Mouse (Mus musculus) gastrocnemius, postnatal 25 days (tissue): ENCODE measurements around the gene Tesmin. TPM values are rescaled to one million over a fixed set of nuclear protein-coding genes. Genes with fewer than 3 reads are reported as not detected.

Experiments used
- DNase-seq: peaks from one replicate; pipeline ENCODE4 v3.0.0; 2022
- long read RNA-seq, 2 experiments: library from polyadenylated mRNA; stranded (forward); transcript quantifications; one replicate each; pipeline ENCODE4 v2.0.0; 2021
- total RNA-seq, 2 experiments: library from RNA; stranded (reverse); gene quantifications; 1 replicate in 1 of 2; 2 replicates in 1 of 2; pipeline ENCODE4 v1.2.3; 2021

Tesmin gene
- total RNA-seq: under 1 TPM; 0.43 to 0.80 TPM
- long read RNA-seq, experiment 1: 0 reads
- long read RNA-seq, experiment 2, partial matches to known transcripts: 1 of 1 reads
- long read RNA-seq, experiment 2, other reads (novel, unspliced or antisense): 0 of 1 reads

DNA sequence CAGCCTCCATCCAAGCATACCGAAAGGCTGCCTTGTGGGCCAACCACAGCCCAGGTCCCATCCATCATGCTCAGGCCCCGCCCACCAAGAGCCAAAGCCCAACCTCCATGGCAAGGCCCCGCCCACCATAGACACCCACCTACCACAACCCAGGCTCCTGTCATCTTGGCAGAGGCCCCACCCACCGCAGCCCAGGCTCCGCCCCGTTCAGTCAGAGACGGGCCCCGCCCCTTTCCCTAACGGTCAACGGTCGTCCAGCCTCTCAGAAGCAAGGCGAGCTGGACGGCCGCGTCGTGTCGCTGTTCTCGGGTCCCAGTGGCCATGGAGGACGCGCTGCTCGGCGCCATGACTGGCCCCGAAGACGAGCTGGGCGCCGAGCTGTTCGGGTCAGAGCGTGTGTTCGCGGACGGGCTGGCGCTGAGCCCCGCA is at the start of gene Tesmin:
TSS of gene Tesmin (plus strand) at position 229 of the 429 bp plus-strand sequence.
- peak; percentile 80 for DNase-seq

DNA sequence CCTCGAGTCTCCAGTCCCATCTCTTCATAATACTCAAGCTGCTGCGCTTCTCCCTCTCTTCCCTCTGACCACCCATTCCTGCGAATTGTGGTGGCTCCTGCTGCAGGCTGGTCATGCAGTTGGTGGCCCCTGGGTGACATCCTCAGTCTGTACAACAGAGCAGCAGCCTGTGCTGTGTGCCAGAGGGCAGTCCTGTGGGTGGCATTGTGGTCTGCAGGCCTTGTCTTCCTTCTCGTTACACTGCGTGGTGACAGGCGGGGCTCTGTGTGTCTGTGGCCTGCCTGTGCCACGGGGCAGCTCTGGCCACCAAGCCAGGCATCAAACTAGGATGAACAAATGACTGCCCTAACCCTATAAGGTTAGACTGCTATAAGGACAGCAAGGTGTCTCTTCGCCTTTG is 49.5 kb upstream of the Tesmin start:
- no peak for DNase-seq

DNA sequence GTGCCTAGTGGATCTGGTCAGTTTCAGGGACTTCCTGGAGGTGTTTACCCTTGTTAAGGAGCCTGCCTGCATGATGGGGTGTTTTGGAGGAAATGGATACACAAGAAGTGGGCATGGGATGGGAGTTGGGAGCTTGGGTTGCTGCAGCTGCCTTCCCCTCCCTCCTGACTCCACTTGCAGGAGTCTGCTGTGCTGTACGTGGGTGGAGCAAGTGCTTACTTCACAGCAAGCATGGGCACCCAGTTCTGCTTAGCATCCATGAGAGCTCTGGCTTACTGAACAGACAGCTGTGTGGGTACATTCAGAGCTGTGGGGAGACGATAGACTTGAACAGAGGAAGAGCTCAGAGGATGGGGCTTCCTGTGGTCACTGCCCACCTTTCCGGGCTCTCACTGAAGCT is 47.6 kb upstream of the Tesmin start:
- no peak for DNase-seq

- DNase-seq: no peak
Observed at GRCm38 (mm10) chr19:3343929-3344328, 44.7 kb upstream of the Tesmin start.

DNA sequence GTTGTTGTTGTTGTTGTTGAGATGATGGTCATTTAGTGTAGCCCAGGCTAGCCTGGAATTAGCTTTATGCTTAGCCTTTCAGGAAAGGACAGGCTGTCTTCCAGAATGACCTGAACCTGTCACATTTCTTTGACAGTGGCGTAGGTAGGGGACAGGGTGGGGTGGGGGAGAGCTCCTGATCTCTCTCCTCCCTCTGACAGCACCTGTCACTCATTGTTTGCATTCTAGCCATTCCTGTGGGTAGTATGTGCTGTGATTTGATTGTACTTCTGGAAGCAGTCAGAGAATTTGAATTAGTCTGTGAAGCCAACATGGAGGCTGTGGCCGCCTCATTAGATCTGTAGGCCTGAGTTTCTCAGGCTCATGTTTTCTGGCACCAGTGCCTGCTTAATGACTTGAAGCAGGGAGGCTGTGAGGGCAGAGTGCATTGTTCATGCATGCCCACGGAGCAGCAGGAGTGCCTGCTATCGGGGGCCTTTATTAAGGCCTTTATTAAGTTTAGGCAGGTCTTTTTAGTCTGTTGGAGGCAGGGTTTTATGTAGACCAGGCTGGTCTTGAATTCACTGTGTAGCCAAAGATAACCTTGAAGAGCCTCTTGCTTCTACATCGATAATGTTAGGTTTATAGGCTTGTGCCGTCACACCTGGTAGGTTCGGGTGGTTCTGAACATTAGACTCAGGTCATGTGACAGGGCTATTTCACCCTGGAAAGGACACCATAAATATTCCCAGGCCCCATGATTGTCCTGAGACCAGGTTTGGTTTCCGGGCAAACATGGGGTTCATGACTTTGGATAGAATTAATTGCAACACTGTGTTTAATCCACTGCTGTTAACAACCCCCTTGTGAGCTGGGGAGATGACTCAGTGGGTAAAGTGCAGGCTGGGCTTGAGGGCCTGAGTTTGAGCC is 43.8 kb upstream of the Tesmin start:
- DNase-seq: no peak

DNA sequence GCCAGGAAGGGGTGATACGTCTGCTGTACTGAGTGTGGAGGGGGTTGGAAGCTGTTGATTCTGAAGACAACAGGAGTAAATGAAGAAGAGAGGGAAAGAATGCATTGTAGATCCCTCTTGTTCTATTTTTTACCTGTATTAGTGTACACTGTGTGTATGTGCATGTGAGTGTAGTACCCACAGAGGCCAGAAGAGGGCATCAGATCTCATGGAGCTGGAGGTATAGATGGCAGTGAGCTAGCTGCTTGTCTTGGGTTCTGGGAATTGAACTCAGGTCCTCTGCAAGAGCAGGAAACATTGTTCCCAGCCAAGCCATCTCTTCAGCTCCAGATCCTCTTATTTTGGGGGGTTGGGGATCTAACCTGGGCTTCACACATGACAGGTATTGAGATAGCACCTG is 40.9 kb upstream of the Tesmin start:
- DNase-seq: no peak

DNA sequence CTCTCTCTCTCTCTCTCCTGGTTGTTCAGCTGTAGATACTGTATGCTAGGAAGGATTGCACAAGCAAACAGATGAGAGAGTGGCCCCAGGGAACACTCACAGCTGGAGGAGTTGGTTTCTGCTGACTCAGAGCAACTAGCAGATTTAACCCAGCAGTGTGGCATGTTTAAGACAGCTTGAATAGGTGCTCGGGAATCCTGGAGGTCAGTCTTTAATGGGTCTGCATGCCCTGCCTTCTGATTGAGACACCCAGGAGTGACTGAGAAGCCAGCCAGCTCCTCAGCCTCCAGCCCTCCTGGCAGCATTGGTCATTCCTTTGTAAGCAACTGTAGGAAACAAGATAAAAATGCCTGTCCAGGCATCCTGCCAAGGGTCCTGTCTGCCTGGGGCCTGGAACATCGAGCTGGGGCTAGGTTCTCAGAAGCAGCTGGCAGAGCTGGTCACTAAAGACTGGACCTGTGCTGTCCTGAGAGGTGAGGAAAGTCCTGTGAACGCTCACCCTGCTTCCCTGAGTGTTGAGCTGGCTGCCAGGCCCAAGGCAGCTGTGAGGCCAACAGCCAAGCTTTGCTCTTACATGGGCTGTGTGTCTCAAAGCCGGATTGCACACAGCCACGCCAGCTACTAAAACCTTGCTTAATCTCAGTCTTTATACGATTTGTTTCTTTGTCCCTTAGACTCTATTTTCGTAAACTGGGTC is 35.1 kb upstream of the Tesmin start:
- DNase-seq: peak; percentile 66

DNA sequence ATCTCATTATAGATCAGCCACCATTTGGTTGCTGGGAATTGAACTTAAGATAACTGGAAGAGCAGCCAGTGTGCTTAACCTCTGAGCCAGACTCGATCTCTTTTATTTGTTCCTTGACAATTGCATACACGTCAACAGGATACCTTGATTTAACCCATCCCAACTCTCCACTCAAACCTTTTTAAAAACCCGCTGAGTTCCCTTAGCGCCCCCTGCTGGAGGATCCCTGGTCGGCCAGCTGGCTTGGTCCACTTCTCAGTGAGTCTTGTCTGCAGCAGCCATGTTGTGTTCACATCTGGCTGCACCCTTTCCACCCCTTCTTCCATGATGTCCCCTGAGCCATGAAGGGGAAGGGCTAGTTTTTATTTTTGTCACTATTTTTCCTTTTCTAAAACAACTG is 33.6 kb upstream of the Tesmin start:
- no peak for DNase-seq

GRCm38 (mm10) chr19:3356516-3356915 is 32.1 kb upstream of the Tesmin start:
- DNase-seq: no peak

GRCm38 (mm10) chr19:3357620-3358019 is 31.0 kb upstream of the Tesmin start:
- no peak for DNase-seq

DNA sequence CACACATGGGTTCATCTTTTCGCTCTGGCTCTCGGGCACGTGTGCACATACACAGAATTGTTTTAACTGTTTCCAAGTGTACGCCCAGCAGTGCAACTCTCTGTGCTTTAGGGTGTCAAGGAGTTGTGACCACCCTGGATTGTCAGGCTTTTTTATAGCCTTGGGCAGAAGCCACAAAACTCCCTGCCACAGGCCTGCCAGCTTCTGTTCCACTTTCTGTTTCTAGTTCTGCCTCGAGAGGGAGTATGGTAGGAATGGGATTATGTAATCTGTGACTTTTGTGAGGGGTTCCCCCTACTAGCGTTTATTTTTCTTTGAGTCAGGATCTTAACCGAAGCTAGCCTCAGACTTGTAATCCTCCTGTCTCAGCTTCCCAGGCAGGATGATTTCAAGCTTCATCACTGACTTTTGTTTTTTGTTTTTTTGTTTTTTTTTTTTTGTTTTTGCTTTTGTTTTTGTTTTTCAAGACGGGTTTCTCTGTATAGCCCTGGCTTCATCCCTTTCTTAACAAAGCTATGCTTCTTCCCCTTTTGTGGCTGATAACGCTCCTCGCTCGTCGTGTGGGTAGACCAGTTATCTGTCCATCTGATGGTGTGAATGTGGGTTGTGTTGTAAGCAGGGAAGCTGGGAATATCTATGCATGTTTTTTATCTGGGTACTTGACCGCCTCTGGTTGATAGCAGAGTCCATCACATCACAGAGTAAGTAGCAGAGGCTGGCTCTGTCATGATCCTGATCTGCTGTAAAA is 28.6 kb upstream of the Tesmin start:
- no peak for DNase-seq

DNA sequence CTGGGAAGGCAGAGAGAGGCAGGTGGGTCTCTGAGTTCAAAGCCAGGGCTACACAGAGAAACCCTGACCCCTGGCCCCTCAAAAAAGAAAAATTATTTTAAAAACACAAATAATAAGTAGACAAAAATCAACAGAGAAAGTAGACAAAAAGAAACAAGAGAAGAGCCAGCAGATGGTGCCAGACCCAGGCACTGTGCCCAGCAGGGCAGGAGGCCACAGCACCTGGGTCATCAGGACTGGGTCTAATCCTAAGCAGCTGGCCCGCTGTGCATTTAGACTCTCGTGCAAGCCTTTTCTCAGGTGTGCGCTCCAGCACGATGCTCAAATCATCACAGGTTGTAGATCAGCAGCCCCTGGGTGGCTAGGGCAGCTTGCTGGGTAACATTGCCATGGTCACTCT is 25.1 kb upstream of the Tesmin start:
- DNase-seq: no peak

GRCm38 (mm10) chr19:3365089-3365488 is 23.6 kb upstream of the Tesmin start:
- DNase-seq: no peak

DNA sequence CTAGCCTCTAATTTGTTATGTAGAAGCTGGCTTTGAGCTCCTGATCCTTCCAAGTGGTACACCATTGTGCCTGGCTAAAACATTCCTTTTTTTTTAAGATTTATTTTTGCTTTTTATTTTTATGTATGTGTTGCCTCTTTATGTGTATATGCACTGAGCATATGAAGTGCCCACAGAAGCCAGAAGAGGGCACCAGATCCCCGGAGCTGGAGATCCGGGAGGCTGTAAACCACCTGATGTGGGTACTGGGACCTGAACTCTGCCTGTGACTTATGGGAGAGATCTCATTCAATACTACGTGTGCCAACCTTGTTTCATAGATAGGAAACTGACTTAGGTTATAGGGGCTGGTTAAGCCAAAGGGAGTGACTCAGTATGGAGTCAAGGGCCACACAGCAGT is 20.4 kb upstream of the Tesmin start:
- DNase-seq: no peak

GRCm38 (mm10) chr19:3373380-3373779 is 15.3 kb upstream of the Tesmin start:
- DNase-seq: no peak

DNA sequence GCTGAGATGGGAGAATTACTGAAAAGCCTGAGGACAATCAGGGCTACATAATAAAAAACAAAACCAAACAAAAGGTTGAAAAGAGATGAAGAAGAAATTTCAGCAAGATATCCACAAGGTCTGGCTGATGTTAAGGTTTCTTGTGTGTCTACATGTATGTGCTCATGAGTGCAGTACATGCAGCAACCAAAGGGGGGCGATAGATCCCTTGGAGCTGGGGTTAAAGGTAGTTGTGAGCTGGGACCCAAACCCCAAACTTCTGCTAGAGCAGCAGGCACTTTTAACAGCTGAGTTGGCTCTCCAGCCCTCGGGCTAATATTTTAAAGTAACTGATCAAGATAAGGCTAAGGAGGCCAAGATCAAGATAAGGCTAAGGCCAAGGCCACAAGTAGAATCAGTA is 14.6 kb upstream of the Tesmin start:
- no peak for DNase-seq

DNA sequence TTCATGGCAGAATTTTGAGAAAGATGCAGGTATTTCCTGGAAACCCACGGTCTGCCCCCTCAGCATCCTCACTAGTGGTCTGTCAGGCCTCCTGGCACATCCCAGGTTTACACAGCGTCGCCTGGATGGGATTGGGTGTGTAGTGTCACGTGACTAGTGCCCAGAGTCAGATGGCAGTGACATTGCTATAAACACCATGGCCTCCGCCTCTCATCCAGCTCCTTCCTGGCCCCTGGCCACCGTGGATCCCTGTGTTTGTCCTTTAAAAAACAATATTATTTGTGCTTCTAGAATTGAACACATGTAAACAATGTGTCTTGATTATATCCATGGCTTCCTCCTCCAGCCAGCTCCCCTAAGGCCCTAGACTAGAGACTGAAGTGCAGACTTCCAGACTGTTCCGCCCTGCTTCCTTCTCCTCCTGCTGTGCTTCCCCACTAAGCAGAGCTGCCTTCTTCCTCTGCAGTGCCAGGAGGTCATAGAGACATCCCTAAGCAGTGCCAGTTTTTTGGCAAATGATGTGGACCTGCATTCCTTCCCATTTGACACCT is 12.6 kb upstream of the Tesmin start:
- DNase-seq: no peak

- DNase-seq: no peak
Observed at GRCm38 (mm10) chr19:3376966-3377715, 11.5 kb upstream of the Tesmin start.

GRCm38 (mm10) chr19:3378614-3379013 is 10.0 kb upstream of the Tesmin start:
- no peak for DNase-seq

DNA sequence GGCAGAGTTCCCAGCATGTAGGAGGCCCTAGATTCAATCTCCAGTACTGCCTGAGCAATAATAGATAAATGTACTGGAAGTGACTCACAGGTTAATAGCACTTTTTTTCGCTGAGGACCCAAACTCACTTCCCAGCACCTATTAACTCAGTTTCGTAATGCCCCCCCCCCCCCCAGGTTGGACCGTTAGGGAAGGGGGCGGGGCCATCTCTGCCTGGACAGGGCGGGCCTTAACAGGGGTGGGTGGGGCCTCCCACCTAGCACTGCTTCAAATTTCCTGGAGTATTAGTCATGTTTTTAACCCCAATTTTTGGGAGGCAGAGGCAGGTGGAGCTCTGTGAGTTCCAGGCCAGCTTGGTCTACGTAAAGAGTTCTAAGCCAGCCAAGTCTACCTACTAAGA is 596 bp upstream of the Tesmin start:
- no peak for DNase-seq

DNA sequence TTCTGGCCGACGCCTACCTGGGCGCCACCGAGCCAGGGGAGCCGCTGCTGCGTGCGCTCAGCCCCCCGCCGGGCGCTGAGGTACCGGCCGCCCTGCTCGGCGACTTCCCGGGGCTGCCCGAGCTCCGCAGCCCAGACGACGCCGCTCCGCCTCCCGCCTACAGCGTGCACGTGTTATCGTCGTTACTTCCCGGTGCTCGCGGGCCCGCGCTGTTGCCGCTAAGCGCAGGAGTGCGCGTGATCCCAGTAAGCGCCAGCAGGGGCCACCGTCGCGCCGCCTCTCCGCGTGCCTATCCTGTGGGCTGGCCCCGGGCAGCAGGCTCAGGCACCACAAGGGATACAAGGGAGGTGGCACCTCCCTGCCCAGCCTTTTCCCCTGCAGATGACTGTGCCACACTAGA is 432 bp downstream of the Tesmin start:
- peak; percentile 85 for DNase-seq

DNA sequence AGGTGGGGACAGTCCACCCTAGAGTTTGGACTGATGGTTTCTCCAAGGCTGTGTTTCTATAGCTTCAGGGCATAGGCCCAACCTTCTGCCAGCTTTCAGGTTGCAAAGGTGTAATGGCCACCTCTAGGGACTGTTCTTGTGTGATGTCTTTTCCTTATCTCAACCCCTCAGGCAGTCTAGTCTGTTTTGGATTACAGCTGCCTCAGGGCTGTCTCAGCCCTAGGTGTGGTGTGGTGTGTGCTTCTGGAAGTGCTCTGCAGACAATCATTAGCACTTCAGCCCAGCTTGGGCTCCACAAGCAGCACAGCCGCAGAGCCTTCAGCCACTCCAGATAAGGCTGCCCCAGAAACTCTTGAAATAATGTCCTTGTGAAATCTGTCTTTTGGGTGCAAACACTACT is 3.7 kb downstream of the Tesmin start:
- no peak for DNase-seq
